8 mouse cellular contexts compared by ENCODE assay signal in the genomic region with DNA sequence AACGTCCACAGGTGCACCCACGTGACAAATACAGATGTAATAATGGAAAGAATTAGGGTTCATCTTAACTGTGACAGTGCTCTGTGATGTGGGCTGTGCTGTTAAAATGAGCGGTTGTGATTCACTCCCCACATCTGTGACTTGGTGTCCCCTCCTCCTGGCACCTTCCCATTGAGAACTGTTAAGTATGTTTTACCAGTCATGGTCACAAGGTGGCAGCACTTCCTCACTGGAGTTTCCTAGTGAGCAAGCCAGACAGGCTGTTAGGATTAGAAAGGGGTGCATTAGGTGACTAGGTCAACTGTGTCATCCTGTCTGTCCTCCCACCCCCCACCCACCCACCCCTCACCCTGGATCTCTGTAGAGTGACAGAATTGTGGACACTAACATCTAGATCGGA. TPM values are rescaled to one million over a fixed set of nuclear protein-coding genes. Genes with fewer than 3 reads are reported as not detected.
DNase-seq lines count a peak whose midpoint lies in the region; ATAC-seq and TF ChIP-seq lines count a peak whose summit lies in the region.

No protein-coding gene starts in this region.

- H3K4me3 ChIP-seq in heart, adult 2 months: no peak overlapping the region
- no peak overlapping the region for H3K4me3 ChIP-seq in heart, embryonic 10.5 days
- no peak overlapping the region for H3K4me3 ChIP-seq in limb, embryonic 11.5 days (ENCODE audit: low read depth, low read length)

- no peaks in the 10 kb centered on the region for H3K27me3 ChIP-seq in heart, adult 2 months (ENCODE audit: control insufficient read depth, insufficient read depth, low read length)
- H3K27me3 ChIP-seq in heart, embryonic 10.5 days (ENCODE audit: insufficient read depth, poor library complexity, severe bottlenecking): peaks cover 24% of the 10 kb centered on the region
- no peaks in the 10 kb centered on the region; the same call in 1 of the 2 replicates for H3K27me3 ChIP-seq in limb, embryonic 11.5 days (ENCODE audit: control insufficient read depth, insufficient read depth, low read length)
- no peaks in the 10 kb centered on the region for H3K27me3 ChIP-seq in splenic B cell, adult 2 months (ENCODE audit: control insufficient read depth, insufficient read depth, low read length, poor library complexity, severe bottlenecking)

- H3K27ac ChIP-seq in heart, adult 2 months: no peak overlapping the region
- no peak overlapping the region for H3K27ac ChIP-seq in heart, embryonic 10.5 days
- H3K27ac ChIP-seq in limb, embryonic 11.5 days (replicated peaks; ENCODE audit: low read depth, low read length): no peak overlapping the region

- TF ChIP-seq EP300 in heart, adult 2 months (IDR thresholded peaks at IDR 0.05; ENCODE audit: insufficient read depth, low read depth, low read length): peak; percentile 74

- H3K4me1 ChIP-seq in heart, adult 2 months (ENCODE audit: control insufficient read depth, insufficient read depth, low read length): no peaks in the 10 kb centered on the region
- no peaks in the 10 kb centered on the region for H3K4me1 ChIP-seq in heart, embryonic 10.5 days
- H3K4me1 ChIP-seq in limb, embryonic 11.5 days (ENCODE audit: control insufficient read depth, insufficient read depth, low read length): no peaks in the 10 kb centered on the region

- intact Hi-C loops in heart, adult 2 months (cut with DNase I): loop anchor here (1.0 kb wide), 1 partner anchor 55 kb away; no protein-coding TSS in a partner anchor

- H3K9me3 ChIP-seq in heart, embryonic 10.5 days: no peaks in the 10 kb centered on the region
- H3K9me3 ChIP-seq in limb, embryonic 11.5 days (ENCODE audit: control insufficient read depth, low read length): no peaks in the 10 kb centered on the region

- no peaks in the 10 kb centered on the region for H3K79me2 ChIP-seq in heart, adult 2 months (replicated peaks; ENCODE audit: control insufficient read depth, insufficient read depth, low read length)

- no peak for TF ChIP-seq POLR2A in heart, adult 2 months (IDR thresholded peaks at IDR 0.05; ENCODE audit: insufficient read depth, low read depth, low read length)

- H3K36me3 ChIP-seq in heart, adult 2 months (ENCODE audit: control insufficient read depth, insufficient read depth, low read length): no peaks in the 10 kb centered on the region
- H3K36me3 ChIP-seq in heart, embryonic 10.5 days: no peaks in the 10 kb centered on the region
- H3K36me3 ChIP-seq in limb, embryonic 11.5 days (ENCODE audit: control insufficient read depth, insufficient read depth, low read length): no peaks in the 10 kb centered on the region
- H3K36me3 ChIP-seq in splenic B cell, adult 2 months (ENCODE audit: control insufficient read depth, insufficient read depth, low read length, poor library complexity, severe bottlenecking): no peaks in the 10 kb centered on the region

- peak; percentile 87 for TF ChIP-seq CTCF in heart, adult 2 months (IDR thresholded peaks at IDR 0.05)

- peak; percentile 44; the same call in 1 of the 2 replicates for ATAC-seq in limb, embryonic 11.5 days (ENCODE audit: insufficient number of reproducible peaks, low FRiP score, low TSS enrichment, low read depth)
- peak; percentile 88 for ATAC-seq in monocyte, adult 5-6 weeks (replicated peaks; ENCODE audit: insufficient number of reproducible peaks, low FRiP score, low TSS enrichment, poor library complexity, severe bottlenecking)

- 34% methylated on average over 4 of the region's 4 CpGs for WGBS in heart, adult 2 months
- 36% methylated on average over 4 of the region's 4 CpGs for WGBS in heart, embryonic 10.5 days
- 33% methylated on average over 4 of the region's 4 CpGs for WGBS in limb, embryonic 11.5 days

- no peak overlapping the region for H3K9ac ChIP-seq in heart, adult 2 months (ENCODE audit: low read depth, low read length)
- H3K9ac ChIP-seq in limb, embryonic 11.5 days (ENCODE audit: low read length): no peak overlapping the region

- no peak overlapping the region for H3K4me2 ChIP-seq in limb, embryonic 11.5 days (ENCODE audit: low read depth, severe bottlenecking)

- DNase-seq in heart, adult 2 months: peak; percentile 69 to 79
- no peak for DNase-seq in heart, embryonic 10.5 days (ENCODE audit: low spot score)
- DNase-seq in cerebellum, postnatal 14 days: peak; percentile 89 to 94
- DNase-seq in gastrocnemius, adult 18-20 months (ENCODE audit: low spot score): peak; percentile 87
- peak; percentile 66 to 85 for DNase-seq in kidney, adult 8-10 months
- peak; percentile 91 for DNase-seq in limb, embryonic 11.5 days (ENCODE audit: low spot score)
- peak; percentile 93 for DNase-seq in splenic B cell, adult 2 months (ENCODE audit: low read depth, low spot score)

RNA-seq across cellular contexts. Expression of gene Cxcl17, which starts 11.7 kb away (rescaled TPM):
- not detected for total RNA-seq in heart, adult 2 months (2021)
- 8.1 TPM in 1 of 2 replicates, not detected in the other for polyA plus RNA-seq in heart, adult 2 months (2012; rRNA removed)
- polyA plus RNA-seq in heart, embryonic 10.5 days (2016; fragmentation: Nextera tagmentation; extraction: Ambion mirVana): 0.32 and 0.36 TPM in 2 replicates
- total RNA-seq in gastrocnemius, adult 18-20 months (2021): not detected
- 0.33 and 0.44 TPM in 2 replicates for polyA plus RNA-seq in limb, embryonic 11.5 days (2014; fragmentation: Nextera tagmentation; extraction: Ambion mirVana)
- total RNA-seq in monocyte, adult 5-6 weeks (2017): not detected in 3 replicates

RNA-seq across cellular contexts. Expression of gene Lipe, which starts 25.9 kb away (rescaled TPM):
- total RNA-seq in heart, adult 2 months (2021): 10 to 100 TPM; 42.7 to 44.1 TPM
- polyA plus RNA-seq in heart, adult 2 months (2012; rRNA removed): 63.0 and 97.8 TPM in 2 replicates
- polyA plus RNA-seq in heart, embryonic 10.5 days (2016; fragmentation: Nextera tagmentation; extraction: Ambion mirVana): 3.3 and 4.7 TPM in 2 replicates
- total RNA-seq in gastrocnemius, adult 18-20 months (2021): 10 to 100 TPM; 21.3 to 22.7 TPM
- polyA plus RNA-seq in limb, embryonic 11.5 days (2014; fragmentation: Nextera tagmentation; extraction: Ambion mirVana): 4.2 and 4.5 TPM in 2 replicates
- 19.5 to 19.9 TPM (median 19.7 TPM) in 3 replicates for total RNA-seq in monocyte, adult 5-6 weeks (2017)

RNA-seq across cellular contexts. Expression of gene Ceacam1, which starts 53.0 kb away (rescaled TPM):
- 10 to 100 TPM; 13.5 to 14.6 TPM for total RNA-seq in heart, adult 2 months (2021)
- 9.8 and 17.3 TPM in 2 replicates for polyA plus RNA-seq in heart, adult 2 months (2012; rRNA removed)
- polyA plus RNA-seq in heart, embryonic 10.5 days (2016; fragmentation: Nextera tagmentation; extraction: Ambion mirVana): 1.3 and 1.6 TPM in 2 replicates
- total RNA-seq in gastrocnemius, adult 18-20 months (2021): 1 to 10 TPM; 2.7 to 4.4 TPM
- 0.85 and 1.4 TPM in 2 replicates for polyA plus RNA-seq in limb, embryonic 11.5 days (2014; fragmentation: Nextera tagmentation; extraction: Ambion mirVana)
- total RNA-seq in monocyte, adult 5-6 weeks (2017): 207 to 253 TPM (median 236 TPM) in 3 replicates

RNA-seq across cellular contexts. Expression of gene Cnfn, which starts 54.9 kb away (rescaled TPM):
- not detected for total RNA-seq in heart, adult 2 months (2021)
- not detected in 2 replicates for polyA plus RNA-seq in heart, adult 2 months (2012; rRNA removed)
- polyA plus RNA-seq in heart, embryonic 10.5 days (2016; fragmentation: Nextera tagmentation; extraction: Ambion mirVana): not detected in 2 replicates
- total RNA-seq in gastrocnemius, adult 18-20 months (2021): not detected
- polyA plus RNA-seq in limb, embryonic 11.5 days (2014; fragmentation: Nextera tagmentation; extraction: Ambion mirVana): not detected in 2 replicates
- not detected in 3 replicates for total RNA-seq in monocyte, adult 5-6 weeks (2017)

Comparison
In these comparisons a context has a peak if more than half of its experiments do, and no peak if none do; other contexts are left out.
1. RNA of gene Ceacam1, which starts 53.0 kb away (total RNA-seq): 207 to 253 TPM in monocyte, adult 5-6 weeks; 13.5 to 14.6 TPM in heart, adult 2 months and 2.7 to 4.4 TPM in gastrocnemius, adult 18-20 months; every median in the first group is over 10 times any median in the second.